Mouse (Mus musculus): ENCODE results near the gene Slc12a8.

DNA sequence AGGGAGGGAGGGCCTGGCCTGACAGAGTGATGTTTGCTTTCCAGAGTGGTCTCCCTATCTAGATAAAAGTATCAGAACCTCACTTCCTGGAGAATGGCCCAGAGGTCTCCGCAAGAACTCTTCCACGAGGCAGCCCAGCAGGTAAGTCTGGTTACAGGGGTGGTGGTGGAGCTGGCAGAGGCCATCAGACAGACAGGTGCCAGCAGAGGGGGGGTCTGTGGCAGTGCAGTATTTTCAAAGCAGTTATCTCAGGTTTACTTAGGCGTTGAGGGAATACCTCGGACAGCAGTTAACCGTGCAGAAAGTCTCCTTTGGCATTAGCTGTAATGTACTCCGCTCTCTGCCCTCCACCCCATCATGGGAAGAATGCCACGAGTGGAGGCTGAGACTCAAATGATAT, 1.1 kb downstream of the Slc12a8 start:
- TF ChIP-seq CTCF (conservative IDR thresholded peaks at IDR 0.05; ENCODE audit: low read length) (no peak), POU5F1 (IDR thresholded peaks at IDR 0.05; ENCODE audit: borderline replicate concordance, low read length) (no peak)
